Mouse (Mus musculus) testis, adult 2 months (tissue): ENCODE measurements around the gene Ncf2.

ENCODE experiments used
- CTCF ChIP-seq: fragments of 200-500 bp; IDR thresholded peaks from 2 replicates; pipeline ENCODE4 v1.5.1; 2012; ENCODE audit warnings: low read depth, mild to moderate bottlenecking, inconsistent platforms, low read length, moderate library complexity; ENCODE audit not compliant: control insufficient read depth, insufficient read depth, insufficient replicate concordance
- POLR2A ChIP-seq: fragments of 200-500 bp; IDR thresholded peaks from 2 replicates; pipeline ENCODE4 v1.6.1; 2012; ENCODE audit warnings: low read depth, mild to moderate bottlenecking, inconsistent platforms, low read length, moderate library complexity; ENCODE audit not compliant: control insufficient read depth

DNA sequence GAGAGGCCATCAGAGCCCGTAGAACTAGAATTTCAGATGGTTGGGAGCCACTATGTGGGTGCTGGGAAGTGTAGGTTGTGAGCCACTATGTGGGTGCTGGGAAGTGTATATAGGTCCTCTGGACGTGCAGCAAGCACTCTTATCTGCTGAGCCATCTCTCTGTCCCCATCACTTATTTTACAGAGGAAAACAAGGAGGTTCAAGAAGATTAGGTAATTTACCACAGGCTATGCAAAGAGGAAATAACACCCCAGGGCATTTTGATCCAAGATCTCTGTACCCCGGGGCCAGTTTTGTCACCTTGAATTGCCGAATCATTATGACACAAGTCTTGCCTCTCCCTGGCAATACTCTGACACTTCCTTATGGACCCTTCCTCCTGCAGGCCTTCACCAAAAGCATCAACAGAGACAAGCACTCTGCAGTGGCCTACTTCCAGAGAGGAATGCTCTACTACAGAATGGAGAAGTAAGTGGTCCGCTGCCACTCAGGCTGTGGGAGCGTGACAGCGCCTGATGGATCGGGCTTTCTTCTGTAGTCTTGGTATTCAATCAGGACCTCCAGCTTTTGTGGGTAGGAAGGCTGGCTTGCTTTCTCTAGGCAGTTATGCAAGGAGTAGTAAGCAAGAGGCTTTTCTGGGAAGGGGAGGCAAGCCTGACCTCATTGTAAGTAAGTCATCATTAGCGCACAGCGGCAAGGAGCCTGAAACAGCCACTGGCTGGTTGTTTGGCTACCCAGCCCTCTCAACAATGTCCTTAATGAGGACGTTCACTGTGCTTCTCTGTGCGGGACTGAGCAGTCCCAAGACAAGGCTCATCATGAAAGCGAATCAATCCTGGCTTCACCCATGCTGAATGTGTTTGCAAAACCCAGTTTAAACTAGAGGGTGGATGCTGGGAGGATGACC, 10.8 kb downstream of the Ncf2 start:
- TF ChIP-seq POLR2A, result no peak
- no peak for TF ChIP-seq CTCF
